Mouse (Mus musculus) thymus, adult 2 months (tissue): ENCODE data around the gene Ephb3.

Source experiments
- CTCF ChIP-seq: fragments of 200-500 bp; IDR thresholded peaks from 2 replicates; pipeline ENCODE4 v1.5.1; 2012; ENCODE audit warnings: mild to moderate bottlenecking, control low read depth, low read length, moderate library complexity, borderline replicate concordance; ENCODE audit not compliant: control insufficient read depth, poor library complexity, insufficient read depth; ENCODE audit errors: extremely low read depth
- POLR2A ChIP-seq: fragments of 200-500 bp; IDR thresholded peaks from 2 replicates; pipeline ENCODE4 v1.6.1; 2012; ENCODE audit warnings: mild to moderate bottlenecking, low read length, control low read depth, moderate library complexity; ENCODE audit not compliant: control insufficient read depth, poor library complexity, insufficient read depth; ENCODE audit errors: extremely low read depth

DNA sequence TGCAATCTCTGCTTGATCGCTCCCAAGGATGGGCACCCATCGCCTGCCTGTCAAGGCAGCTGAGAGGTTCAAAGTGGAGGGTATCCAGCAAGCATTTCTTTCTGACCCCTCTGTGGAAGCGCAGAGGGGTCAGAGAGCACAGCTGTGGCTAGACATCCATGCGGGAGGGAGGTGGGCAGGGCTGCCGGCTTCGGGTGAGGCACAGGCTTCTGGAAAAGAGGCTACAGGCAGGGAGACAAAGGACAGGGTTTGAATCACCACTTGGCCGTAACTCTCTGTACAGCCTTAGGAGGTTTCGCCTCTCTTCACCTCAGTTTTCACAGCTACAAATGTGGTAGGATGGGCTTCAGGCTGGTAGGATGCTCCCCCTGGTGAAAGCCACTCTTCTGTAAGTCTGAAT, 38.4 kb downstream of the Ephb3 start:
- TF ChIP-seq CTCF (no peak), POLR2A (no peak)
